Mouse (Mus musculus) adrenal gland, postnatal 10 days (tissue): Measurements from ENCODE around the gene March7. TPM values are rescaled to one million over a fixed set of nuclear protein-coding genes. Genes with fewer than 3 reads are reported as not detected.

Experiments used
- DNase-seq: peaks from one replicate; pipeline ENCODE4 v3.0.0; 2021; ENCODE audit warnings: mixed read lengths
- total RNA-seq, 2 experiments: library from RNA; stranded (reverse); gene quantifications; 2 replicates each; pipeline ENCODE4 v1.2.3; 2021

Gene March7
- total RNA-seq, 2 experiments from 2014 or later = 47.8 to 56.7 TPM

- no peak for DNase-seq
These were observed 5.0 kb downstream of the March7 start for GRCm38 (mm10) chr2:60214683-60215082.

DNA sequence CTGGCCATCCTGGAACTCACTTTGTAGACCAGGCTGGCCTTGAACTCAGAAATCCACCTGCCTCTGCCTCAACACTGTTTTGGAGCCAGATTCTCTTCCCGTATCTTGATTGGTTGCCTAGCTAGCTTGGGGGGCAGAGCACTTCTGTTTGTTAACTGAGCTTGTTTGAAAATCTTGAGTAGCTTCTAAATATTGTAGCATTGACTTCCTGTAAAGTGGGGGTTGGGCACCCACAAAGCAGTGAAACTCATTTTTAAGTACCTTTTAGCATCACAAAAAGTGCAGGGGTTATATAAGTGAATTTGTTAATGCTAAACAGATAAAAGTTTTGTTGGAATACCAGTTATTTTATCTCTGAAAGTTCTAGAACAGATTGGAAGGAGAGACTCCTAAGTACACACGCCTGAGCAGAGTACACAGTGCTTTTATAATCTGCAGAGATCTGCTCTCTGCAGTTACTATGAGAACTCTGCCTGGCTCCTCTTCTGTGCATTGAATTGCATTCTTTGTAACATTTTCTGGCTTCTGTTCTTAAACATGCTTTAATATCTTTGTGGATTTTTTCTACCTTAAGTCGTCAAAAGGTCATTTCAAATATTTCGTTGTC is 7.0 kb downstream of the March7 start:
- DNase-seq = no peak

DNA sequence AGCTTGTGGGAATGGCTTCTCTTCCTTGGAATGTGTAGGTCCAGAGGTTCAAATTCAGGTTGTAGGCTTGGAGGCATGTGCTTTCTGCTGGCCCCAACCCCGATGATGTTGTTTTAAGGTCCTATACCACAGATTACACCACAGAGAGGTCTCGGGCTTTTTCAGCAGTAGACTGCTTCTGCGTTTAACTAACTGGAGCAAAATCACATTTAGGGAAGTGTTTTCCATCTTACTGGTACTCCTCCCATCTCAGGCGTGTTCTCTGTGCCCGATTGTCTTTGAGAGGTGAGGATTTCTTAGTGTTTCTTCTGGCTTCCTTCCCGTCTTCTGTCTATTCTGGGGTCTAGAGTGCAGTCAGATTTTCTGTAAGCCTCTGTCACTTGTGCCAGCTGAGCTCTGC is 7.9 kb downstream of the March7 start:
- no peak for DNase-seq

GRCm38 (mm10) chr2:60221236-60221635 is 11.5 kb downstream of the March7 start:
- peak; percentile 57 for DNase-seq

DNA sequence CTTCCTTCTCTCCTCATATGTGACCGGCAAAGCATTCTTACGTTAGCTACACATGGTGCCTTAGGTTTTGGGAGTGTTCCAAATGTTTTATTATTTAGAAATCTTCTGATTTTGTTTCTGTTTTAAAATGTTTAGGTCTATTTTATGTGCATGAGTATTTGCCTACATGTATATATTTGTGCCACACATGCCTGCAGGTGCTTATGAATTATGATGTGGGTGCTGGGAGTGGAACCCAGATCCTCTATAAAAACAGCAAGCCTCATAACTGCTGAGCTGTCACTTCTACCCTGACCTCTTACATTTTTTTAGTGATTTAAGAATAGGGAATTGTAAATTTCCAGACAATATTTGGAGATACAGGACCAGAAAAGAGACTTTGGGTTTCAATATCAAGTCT is 12.3 kb downstream of the March7 start:
- DNase-seq = no peak

DNA sequence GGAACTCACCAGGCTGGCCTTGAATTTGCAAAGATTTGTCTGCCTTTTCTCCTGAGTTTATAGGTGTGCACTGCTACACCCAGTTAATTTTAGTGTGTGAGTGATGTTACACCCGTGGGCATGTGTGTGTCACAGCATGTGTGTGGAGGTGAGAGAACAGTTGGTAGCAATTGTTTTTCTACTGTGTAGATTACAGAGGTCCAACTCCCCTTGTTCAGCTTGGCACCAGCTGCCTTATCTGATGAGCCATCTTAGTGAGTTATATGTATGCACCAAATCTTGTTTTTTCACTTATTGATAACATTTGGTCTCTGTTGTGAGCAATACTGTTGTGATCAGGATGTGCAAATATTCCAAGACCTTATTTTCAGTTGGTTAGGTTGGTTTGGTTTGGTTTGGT is 13.8 kb downstream of the March7 start:
- DNase-seq = no peak

GRCm38 (mm10) chr2:60228470-60228869 is 18.8 kb downstream of the March7 start:
- DNase-seq = no peak

- no peak for DNase-seq
These were observed 20.7 kb downstream of the March7 start for GRCm38 (mm10) chr2:60230361-60230760.

DNA sequence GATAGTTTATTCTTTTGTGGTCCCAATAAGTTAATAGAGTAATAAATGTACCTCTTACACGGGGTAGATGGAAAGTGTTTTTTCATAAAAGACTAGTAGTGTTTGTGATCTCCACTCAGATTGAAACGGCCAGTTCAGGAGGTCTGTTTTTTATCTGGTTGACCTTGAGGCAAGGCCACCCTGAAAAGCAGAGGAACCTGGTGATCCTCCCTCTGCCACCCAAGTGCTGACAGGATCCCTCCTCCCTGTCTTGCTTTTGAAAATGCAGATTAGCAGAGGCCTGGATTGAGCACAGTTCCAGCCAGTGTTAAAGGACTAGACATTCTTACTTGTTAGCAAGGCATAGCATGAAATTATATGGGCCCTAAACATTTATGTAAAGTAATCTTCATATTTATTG is 23.5 kb downstream of the March7 start:
- peak; percentile 42 for DNase-seq

DNA sequence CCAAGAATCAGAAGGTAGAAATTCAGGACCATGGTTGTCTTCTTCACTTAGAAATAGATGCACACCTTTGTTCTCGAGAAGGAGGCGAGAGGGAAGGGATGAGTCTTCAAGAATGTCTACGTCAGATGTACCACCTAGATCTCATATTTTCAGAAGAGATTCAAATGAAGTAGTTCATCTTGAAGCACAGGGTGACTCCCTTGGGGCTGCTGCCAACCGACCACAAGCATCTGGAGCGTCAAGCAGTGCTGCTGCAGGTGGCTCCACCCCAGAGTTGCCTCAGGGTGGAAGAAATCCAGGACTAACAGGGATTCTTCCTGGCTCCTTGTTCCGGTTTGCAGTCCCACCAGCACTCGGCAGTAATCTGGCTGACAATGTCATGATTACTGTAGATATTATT is 24.8 kb downstream of the March7 start:
- no peak for DNase-seq

- no peak for DNase-seq
These were observed 43.1 kb downstream of the March7 start for GRCm38 (mm10) chr2:60252782-60253181.

- DNase-seq = no peak
These were observed 43.8 kb downstream of the March7 start for GRCm38 (mm10) chr2:60253506-60253905.

DNA sequence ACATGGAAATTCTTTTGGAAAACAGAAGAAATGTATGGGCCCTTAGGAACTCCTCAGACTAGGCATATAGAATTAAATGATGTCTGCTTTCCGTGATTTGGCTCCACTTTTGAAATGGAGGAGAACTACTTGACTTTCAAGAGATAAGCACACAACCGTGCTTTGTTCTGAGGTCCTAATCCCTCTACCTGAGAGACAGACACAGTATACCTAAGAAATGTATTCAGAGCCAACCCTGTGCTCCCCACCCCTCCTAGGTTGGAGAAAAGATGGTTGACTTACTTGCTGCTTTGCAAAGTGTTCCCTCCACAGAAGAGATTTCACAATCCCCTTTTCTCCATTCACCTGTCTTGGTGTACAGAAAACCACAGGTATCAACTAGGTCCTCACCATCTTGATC is 47.1 kb downstream of the March7 start:
- DNase-seq = no peak

GRCm38 (mm10) chr2:60259186-60259585 is 49.5 kb downstream of the March7 start:
- DNase-seq = no peak

- peak; percentile 69 for DNase-seq
These were observed 51.1 kb downstream of the March7 start for GRCm38 (mm10) chr2:60260621-60261350.

GRCm38 (mm10) chr2:60267567-60267966 is 57.9 kb downstream of the March7 start:
- no peak for DNase-seq

GRCm38 (mm10) chr2:60269856-60270479 is 60.3 kb downstream of the March7 start:
- no peak for DNase-seq

DNA sequence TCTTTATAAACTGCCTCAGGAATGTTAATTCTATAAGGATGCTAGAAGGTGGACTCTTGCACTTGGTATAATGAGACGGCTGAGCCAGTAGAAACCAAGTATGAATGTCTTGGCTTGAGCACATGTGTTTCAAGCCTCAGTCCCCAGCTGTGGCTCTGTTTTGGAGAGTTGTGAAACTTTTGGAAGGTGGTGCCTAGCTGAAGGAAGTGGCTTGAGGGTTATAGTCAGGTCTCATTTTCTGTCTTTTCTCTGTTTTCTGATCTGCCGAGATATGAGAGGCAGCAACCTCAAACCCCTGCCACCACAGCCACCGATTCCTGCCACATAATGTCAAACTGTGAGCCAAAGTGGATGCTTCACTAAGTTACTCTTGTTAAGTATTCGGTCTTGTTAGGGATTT is 68.9 kb downstream of the March7 start:
- DNase-seq = no peak

DNA sequence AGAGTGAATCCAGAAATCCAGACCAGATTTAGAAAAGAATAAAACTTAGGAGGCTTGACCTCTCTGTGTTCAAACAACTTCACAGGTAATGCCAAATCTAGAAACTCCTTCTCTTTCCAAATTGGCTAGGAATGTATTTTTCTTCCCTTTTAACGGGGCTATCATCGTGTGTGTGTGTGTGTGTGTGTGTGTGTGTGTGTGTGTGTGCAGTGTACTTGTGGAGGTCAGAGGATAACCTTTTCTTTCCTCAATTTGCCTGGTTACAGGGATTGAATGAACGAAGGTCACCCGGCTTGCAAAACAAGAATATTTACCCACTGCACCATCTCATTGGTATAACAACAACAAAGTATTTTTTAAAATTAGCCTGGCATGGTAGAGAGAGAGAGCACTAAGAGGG is 72.9 kb downstream of the March7 start:
- no peak for DNase-seq

- no peak for DNase-seq
These were observed 73.6 kb downstream of the March7 start for GRCm38 (mm10) chr2:60283208-60283750.

- peak; percentile 86 for DNase-seq
These were observed 74.2 kb downstream of the March7 start for GRCm38 (mm10) chr2:60283751-60284466.

DNA sequence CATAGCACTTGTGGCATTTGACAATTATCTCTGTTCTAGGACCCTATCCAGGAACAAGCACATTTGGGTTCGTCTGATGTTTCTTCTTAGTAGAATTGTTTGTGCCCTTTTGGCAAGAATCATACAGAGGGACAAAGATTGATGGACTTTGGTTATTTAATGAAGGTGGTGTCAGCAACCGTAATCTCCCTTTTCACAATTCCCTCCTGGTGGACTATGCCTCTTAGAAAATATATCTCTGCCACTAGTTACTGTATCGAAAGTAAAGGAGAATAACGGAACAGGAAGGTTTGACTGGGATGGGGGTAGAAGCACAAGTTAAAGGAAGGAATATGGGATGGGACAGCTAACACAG is 74.8 kb downstream of the March7 start, which contains the start of gene Cd302:
Gene Cd302 (minus strand): TSS at position 22 of the 355 bp plus-strand sequence.
- DNase-seq = no peak
